Mouse (Mus musculus) heart, embryonic 16.5 days (tissue): ENCODE measurements at regions not wholly inside any gene's neighbourhood (a gene's known extent, or its start where the extent isn't known, plus 50 kb on each side); places are given as distances from the start of the nearest gene placed in this dataset.

Experiments
- ATAC-seq: fragments of 200-750 bp; cut with Nextera tagmentation; replicated peaks from 2 replicates; pipeline ENCODE4 v1.8.0; 2017; ENCODE audit warnings: moderate number of reproducible peaks; ENCODE audit not compliant: insufficient read depth, low FRiP score; ENCODE audit errors: extremely low read depth
- H3K27ac ChIP-seq: fragments of 300-500 bp; sonication (generic); 2 replicates; pipeline ENCODE4 v1.5.1; 2014; ENCODE audit warnings: mild to moderate bottlenecking, low read length, control low read depth, moderate library complexity
- H3K27me3 ChIP-seq: fragments of 300-500 bp; sonication (generic); 2 replicates; pipeline ENCODE4 v1.6.1; 2014; ENCODE audit warnings: low read length, mixed read lengths; ENCODE audit not compliant: control insufficient read depth, insufficient read depth
- H3K36me3 ChIP-seq: fragments of 300-500 bp; sonication (generic); 2 replicates; pipeline ENCODE4 v1.6.1; 2014; ENCODE audit not compliant: control insufficient read depth, insufficient read depth
- H3K4me1 ChIP-seq: fragments of 300-500 bp; sonication (generic); 2 replicates; pipeline ENCODE4 v1.6.1; 2014; ENCODE audit warnings: low read length, mixed read lengths; ENCODE audit not compliant: control insufficient read depth, insufficient read depth
- H3K4me2 ChIP-seq: fragments of 300-500 bp; sonication (generic); 2 replicates; pipeline ENCODE4 v1.6.1; 2014; ENCODE audit warnings: low read depth, mild to moderate bottlenecking, control low read depth, low read length
- H3K4me3 ChIP-seq: fragments of 300-500 bp; sonication (generic); 2 replicates; pipeline ENCODE4 v1.5.1; 2014; ENCODE audit warnings: mild to moderate bottlenecking, control low read depth, low read length
- H3K9ac ChIP-seq: fragments of 300-500 bp; sonication (generic); 2 replicates; pipeline ENCODE4 v1.6.1; 2014; ENCODE audit warnings: low read length, control low read depth
- H3K9me3 ChIP-seq: fragments of 300-500 bp; sonication (generic); replicated peaks from 2 replicates; pipeline ENCODE4 v1.6.1; 2016; ENCODE audit warnings: low read length; ENCODE audit not compliant: control insufficient read depth
- WGBS: fragments of 180-500 bp; shearing (Covaris S2); extraction: QIAGEN DNeasy Blood & Tissue Kit; methylation state at CpG from one replicate; pipeline ENCODE4 v1.1.7; 2014; 5-methylcytosine and 5-hydroxymethylcytosine counted together

GRCm38 (mm10) chr3:41132889-41133288 is 50.0 kb upstream of the Pgrmc2 start:
- 71% methylated on average over 6 of the region's 6 CpGs for WGBS

More at GRCm38 (mm10) chr3:41132889-41133288, 50.0 kb upstream of the Pgrmc2 start:
- no peaks in the 10 kb centered on the region for H3K36me3 ChIP-seq
- no peak overlapping the region for H3K4me2 ChIP-seq
- no peaks in the 10 kb centered on the region for H3K4me1 ChIP-seq
- no peak overlapping the region for H3K27ac ChIP-seq
- no peak overlapping the region for H3K9ac ChIP-seq
- H3K27me3 ChIP-seq, result no peaks in the 10 kb centered on the region
- no peak overlapping the region for H3K4me3 ChIP-seq
- 0 out of 2 replicates have a peak, but pooled peaks cover 2% of the 10 kb centered on the region for H3K9me3 ChIP-seq
- no peak for ATAC-seq
